Mouse (Mus musculus): ENCODE measurements around the gene Dpf3. TPM values are rescaled to one million over a fixed set of nuclear protein-coding genes. Genes with fewer than 3 reads are reported as not detected.
A peak's percentile ranks its signal among the peaks of the same experiment; 100 is the strongest.

The Dpf3 gene
- polyA plus RNA-seq, 1 experiment from 2014 or later: 5.9 TPM

DNA sequence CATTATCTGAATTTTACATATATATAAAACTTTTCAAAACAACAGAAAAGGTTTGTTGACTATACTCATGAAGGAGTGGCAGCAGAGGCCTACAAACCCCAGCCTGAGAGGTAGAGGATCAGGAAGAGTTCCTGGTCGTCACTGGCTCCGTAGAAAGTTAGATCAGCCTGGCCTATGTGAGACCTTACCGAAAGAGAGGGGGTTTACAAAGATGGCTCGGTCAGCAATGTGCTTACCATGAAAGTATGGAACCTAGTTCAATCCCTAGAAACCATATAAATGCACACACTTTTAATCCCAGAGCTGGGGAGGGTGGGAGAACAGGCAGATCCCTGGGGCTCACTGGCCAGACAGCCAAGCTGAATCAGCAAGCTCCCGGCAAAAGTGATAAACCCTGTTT is 118.1 kb downstream of the Dpf3 start:
- H3K4me3 ChIP-seq (ENCODE audit: low read depth, low read length): no peak overlapping the region
- no peak for ATAC-seq
- peaks cover 8% of the 10 kb centered on the region; the same call in 1 of the 2 replicates for H3K36me3 ChIP-seq (ENCODE audit: control insufficient read depth, insufficient read depth)
- H3K9ac ChIP-seq (ENCODE audit: low read depth, low read length): no peak overlapping the region
- no peak for TF ChIP-seq CTCF (IDR thresholded peaks at IDR 0.05; ENCODE audit: low read depth)
- no peaks in the 10 kb centered on the region for H3K4me1 ChIP-seq (replicated peaks; ENCODE audit: control insufficient read depth, insufficient read depth, low read length)
- no peak overlapping the region for H3K27ac ChIP-seq (ENCODE audit: low read depth, low read length)
- H3K4me2 ChIP-seq (replicated peaks; ENCODE audit: low read depth): no peak overlapping the region
- 92% methylated on average over 5 of the region's 5 CpGs for WGBS
- H3K9me3 ChIP-seq (ENCODE audit: control insufficient read depth): no peaks in the 10 kb centered on the region
- no peaks in the 10 kb centered on the region for H3K27me3 ChIP-seq (replicated peaks; ENCODE audit: control insufficient read depth, insufficient read depth, low read length)

DNA sequence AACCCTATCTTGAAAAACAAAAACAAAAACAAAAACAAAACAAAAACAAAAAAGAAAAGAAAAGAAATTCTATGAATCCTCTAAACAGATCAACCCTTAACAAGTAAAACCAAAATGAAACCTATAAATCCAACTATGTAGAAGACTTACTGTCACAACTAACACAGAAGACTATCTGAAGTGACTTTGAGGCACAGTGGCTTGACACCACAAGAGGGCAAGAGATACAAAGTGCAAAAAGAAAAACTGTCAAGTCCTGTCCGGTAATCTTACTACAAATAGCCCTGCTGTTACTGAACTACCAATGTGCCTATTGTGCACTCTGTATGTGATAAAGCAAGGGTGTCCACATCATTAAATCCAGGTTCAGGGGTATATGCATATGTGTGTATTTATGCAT is 120.0 kb downstream of the Dpf3 start:
- Histone ChIP-seq H3K4me1 (replicated peaks; ENCODE audit: control insufficient read depth, insufficient read depth, low read length) (no peaks in the 10 kb centered on the region), H3K4me2 (replicated peaks; ENCODE audit: low read depth) (no peak overlapping the region), H3K9me3 (ENCODE audit: control insufficient read depth) (no peaks in the 10 kb centered on the region), H3K27me3 (replicated peaks; ENCODE audit: control insufficient read depth, insufficient read depth, low read length) (no peaks in the 10 kb centered on the region), H3K4me3 (ENCODE audit: low read depth, low read length) (no peak overlapping the region), H3K9ac (ENCODE audit: low read depth, low read length) (no peak overlapping the region), H3K36me3 (ENCODE audit: control insufficient read depth, insufficient read depth) (peaks cover 8% of the 10 kb centered on the region; the same call in 1 of the 2 replicates), H3K27ac (ENCODE audit: low read depth, low read length) (no peak overlapping the region)
- no peak for ATAC-seq
- peak; percentile 34 for TF ChIP-seq CTCF (IDR thresholded peaks at IDR 0.05; ENCODE audit: low read depth)
- WGBS: 76% methylated on average over 1 of the region's 1 CpGs

DNA sequence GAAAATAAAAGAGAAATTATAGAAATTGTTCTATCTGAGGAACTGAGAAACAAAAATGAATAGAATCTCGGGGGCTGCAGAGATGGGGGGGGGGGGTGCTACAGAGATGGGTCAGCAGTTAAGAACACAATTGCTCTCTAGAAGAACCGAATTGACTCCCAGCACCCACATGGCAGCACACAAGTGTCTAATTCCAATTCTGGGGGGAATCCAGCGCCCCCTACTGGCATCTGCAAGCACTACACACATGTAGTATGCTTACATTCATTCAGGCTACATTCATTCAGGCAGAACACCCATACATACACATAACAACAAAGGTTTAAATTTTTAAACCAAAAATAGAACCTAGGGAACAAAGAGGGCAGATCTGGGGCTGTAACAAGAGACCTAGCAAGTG is 122.7 kb downstream of the Dpf3 start:
- Histone ChIP-seq H3K27ac (ENCODE audit: low read depth, low read length) (no peak overlapping the region), H3K27me3 (replicated peaks; ENCODE audit: control insufficient read depth, insufficient read depth, low read length) (no peaks in the 10 kb centered on the region), H3K9ac (ENCODE audit: low read depth, low read length) (no peak overlapping the region), H3K4me1 (replicated peaks; ENCODE audit: control insufficient read depth, insufficient read depth, low read length) (no peaks in the 10 kb centered on the region), H3K4me3 (ENCODE audit: low read depth, low read length) (no peak overlapping the region), H3K36me3 (ENCODE audit: control insufficient read depth, insufficient read depth) (peaks cover 7% of the 10 kb centered on the region; the same call in 1 of the 2 replicates), H3K4me2 (replicated peaks; ENCODE audit: low read depth) (no peak overlapping the region), H3K9me3 (ENCODE audit: control insufficient read depth) (no peaks in the 10 kb centered on the region)
- WGBS: 63% methylated on average over 3 of the region's 3 CpGs
- no peak for ATAC-seq
- peak; percentile 23 for TF ChIP-seq CTCF (IDR thresholded peaks at IDR 0.05; ENCODE audit: low read depth)

DNA sequence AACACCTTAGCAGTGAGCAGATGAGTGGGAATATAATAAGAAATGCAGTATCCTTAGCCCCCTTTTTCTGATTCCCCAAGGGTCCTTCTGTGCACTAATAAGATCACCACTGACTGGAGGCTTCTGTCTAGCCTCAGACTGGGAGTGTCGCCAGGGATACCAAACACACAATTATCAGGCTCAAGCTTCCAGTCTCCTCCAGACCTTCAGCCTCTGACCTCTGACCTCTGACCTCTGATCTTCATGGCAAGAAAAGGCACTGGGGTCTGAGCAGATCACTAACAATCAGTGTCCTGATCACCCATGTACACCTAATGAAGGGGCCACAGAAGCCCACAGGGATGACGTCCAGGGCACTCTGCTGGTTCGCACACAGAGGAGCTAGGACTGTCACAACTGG is 125.7 kb downstream of the Dpf3 start:
- no peak for TF ChIP-seq CTCF (IDR thresholded peaks at IDR 0.05; ENCODE audit: low read depth)
- Histone ChIP-seq H3K9ac (ENCODE audit: low read depth, low read length) (no peak overlapping the region), H3K27me3 (replicated peaks; ENCODE audit: control insufficient read depth, insufficient read depth, low read length) (no peaks in the 10 kb centered on the region), H3K4me2 (replicated peaks; ENCODE audit: low read depth) (no peak overlapping the region), H3K27ac (ENCODE audit: low read depth, low read length) (no peak overlapping the region), H3K36me3 (ENCODE audit: control insufficient read depth, insufficient read depth) (no peaks in the 10 kb centered on the region), H3K4me1 (replicated peaks; ENCODE audit: control insufficient read depth, insufficient read depth, low read length) (no peaks in the 10 kb centered on the region), H3K9me3 (ENCODE audit: control insufficient read depth) (no peaks in the 10 kb centered on the region), H3K4me3 (ENCODE audit: low read depth, low read length) (no peak overlapping the region)
- no peak for ATAC-seq
- WGBS: 77% methylated on average over 3 of the region's 3 CpGs

DNA sequence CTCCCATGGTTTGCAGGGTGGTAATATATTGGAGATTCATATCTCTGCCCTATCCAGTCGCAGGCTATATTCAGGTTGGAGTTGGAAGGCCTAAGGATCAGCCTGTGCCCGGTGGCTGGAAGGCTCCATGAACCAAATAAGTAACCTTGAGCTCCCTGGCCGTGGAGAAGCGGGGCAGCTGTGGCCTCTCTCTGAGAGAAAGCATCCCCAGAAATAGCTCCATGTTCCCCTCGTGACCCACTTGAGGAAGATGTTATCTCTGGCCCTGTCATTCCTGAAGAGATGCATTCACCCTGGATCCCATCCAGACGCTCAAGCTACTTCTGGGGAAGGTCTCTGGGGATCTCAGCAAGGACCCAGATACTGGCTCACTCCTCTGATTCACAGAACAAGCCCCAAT is 134.9 kb downstream of the Dpf3 start:
- WGBS: 68% methylated on average over 6 of the region's 6 CpGs
- no peaks in the 10 kb centered on the region for H3K9me3 ChIP-seq (ENCODE audit: control insufficient read depth)
- ATAC-seq: no peak
- H3K4me2 ChIP-seq (replicated peaks; ENCODE audit: low read depth): no peak overlapping the region
- H3K4me1 ChIP-seq (replicated peaks; ENCODE audit: control insufficient read depth, insufficient read depth, low read length): no peaks in the 10 kb centered on the region
- H3K27me3 ChIP-seq (replicated peaks; ENCODE audit: control insufficient read depth, insufficient read depth, low read length): no peaks in the 10 kb centered on the region
- H3K4me3 ChIP-seq (ENCODE audit: low read depth, low read length): no peak overlapping the region
- H3K9ac ChIP-seq (ENCODE audit: low read depth, low read length): no peak overlapping the region
- H3K36me3 ChIP-seq (ENCODE audit: control insufficient read depth, insufficient read depth): no peaks in the 10 kb centered on the region
- no peak overlapping the region for H3K27ac ChIP-seq (ENCODE audit: low read depth, low read length)
- TF ChIP-seq CTCF (IDR thresholded peaks at IDR 0.05; ENCODE audit: low read depth): no peak

DNA sequence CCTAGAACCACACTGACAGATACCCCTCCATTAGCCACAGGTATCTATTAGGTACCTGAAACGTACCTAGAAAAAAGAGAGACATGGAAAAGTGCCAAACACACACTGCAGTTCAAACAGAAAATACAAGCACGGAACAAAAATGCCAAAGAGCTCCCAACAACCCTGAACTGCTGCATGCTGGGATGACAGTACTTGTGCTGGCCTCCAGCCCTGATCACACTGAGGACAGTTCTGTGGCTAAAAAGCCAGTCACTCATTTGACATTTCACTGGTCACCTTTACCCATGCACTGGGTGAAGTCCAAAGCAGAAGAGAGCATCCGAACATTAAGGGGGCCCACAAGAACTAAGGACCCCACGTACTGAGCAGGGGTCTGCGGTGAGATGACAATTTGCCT is 137.8 kb downstream of the Dpf3 start:
- Histone ChIP-seq H3K27me3 (replicated peaks; ENCODE audit: control insufficient read depth, insufficient read depth, low read length) (no peaks in the 10 kb centered on the region), H3K4me1 (replicated peaks; ENCODE audit: control insufficient read depth, insufficient read depth, low read length) (no peaks in the 10 kb centered on the region), H3K36me3 (ENCODE audit: control insufficient read depth, insufficient read depth) (no peaks in the 10 kb centered on the region), H3K4me3 (ENCODE audit: low read depth, low read length) (no peak overlapping the region), H3K4me2 (replicated peaks; ENCODE audit: low read depth) (no peak overlapping the region), H3K9ac (ENCODE audit: low read depth, low read length) (no peak overlapping the region), H3K9me3 (ENCODE audit: control insufficient read depth) (no peaks in the 10 kb centered on the region), H3K27ac (ENCODE audit: low read depth, low read length) (no peak overlapping the region)
- 91% methylated on average over 5 of the region's 5 CpGs for WGBS
- no peak for TF ChIP-seq CTCF (IDR thresholded peaks at IDR 0.05; ENCODE audit: low read depth)
- no peak for ATAC-seq

DNA sequence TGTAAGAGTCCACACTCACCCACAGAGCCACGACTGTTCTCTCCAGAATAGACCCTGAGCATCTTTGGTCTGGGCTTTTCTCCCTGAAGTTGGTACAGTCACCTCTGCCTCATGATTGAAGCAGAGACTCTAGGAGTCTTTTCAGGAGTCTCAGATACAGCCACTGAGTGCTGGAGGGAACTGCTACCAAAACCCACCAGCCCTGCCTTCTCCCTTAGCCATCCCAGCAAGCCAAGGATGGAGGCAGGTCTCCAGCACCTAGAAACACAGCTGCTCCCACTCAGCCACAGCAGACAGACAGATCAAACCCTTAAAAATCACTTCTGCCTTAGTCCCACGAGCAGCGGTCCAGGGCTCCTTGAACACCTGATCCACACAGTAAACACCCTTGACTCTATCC is 139.3 kb downstream of the Dpf3 start:
- H3K27ac ChIP-seq (ENCODE audit: low read depth, low read length): no peak overlapping the region
- no peak overlapping the region for H3K4me3 ChIP-seq (ENCODE audit: low read depth, low read length)
- H3K4me2 ChIP-seq (replicated peaks; ENCODE audit: low read depth): no peak overlapping the region
- no peaks in the 10 kb centered on the region for H3K9me3 ChIP-seq (ENCODE audit: control insufficient read depth)
- no peak for TF ChIP-seq CTCF (IDR thresholded peaks at IDR 0.05; ENCODE audit: low read depth)
- H3K27me3 ChIP-seq (replicated peaks; ENCODE audit: control insufficient read depth, insufficient read depth, low read length): no peaks in the 10 kb centered on the region
- 75% methylated on average over 3 of the region's 3 CpGs for WGBS
- no peak overlapping the region for H3K9ac ChIP-seq (ENCODE audit: low read depth, low read length)
- ATAC-seq: no peak
- H3K36me3 ChIP-seq (ENCODE audit: control insufficient read depth, insufficient read depth): no peaks in the 10 kb centered on the region
- H3K4me1 ChIP-seq (replicated peaks; ENCODE audit: control insufficient read depth, insufficient read depth, low read length): no peaks in the 10 kb centered on the region
